Mouse (Mus musculus) layer of hippocampus, postnatal 14 days (tissue): ENCODE data around the gene Myh4. TPM values are rescaled to one million over a fixed set of nuclear protein-coding genes. Genes with fewer than 3 reads are reported as not detected.

ENCODE experiments used
- DNase-seq, 2 experiments: peaks; one replicate each; pipeline ENCODE4 v3.0.0; 2021 to 2022; ENCODE audit warnings: low spot score in 2 of 2, mixed read lengths in 1 of 2
- long read RNA-seq, 2 experiments: library from polyadenylated mRNA; stranded (forward); transcript quantifications; one replicate each; pipeline ENCODE4 v2.0.0; 2021
- total RNA-seq, 2 experiments: library from RNA; stranded (reverse); gene quantifications; 2 replicates each; pipeline ENCODE4 v1.2.3; 2021

Myh4 gene
- total RNA-seq = under 1 TPM; 0.16 to 0.29 TPM
- long read RNA-seq, experiment 1, partial matches to known transcripts = 0 of 1 reads
- long read RNA-seq, experiment 1, other reads (novel, unspliced or antisense) = 1 of 1 reads
- long read RNA-seq, experiment 2 = 0 reads

DNA sequence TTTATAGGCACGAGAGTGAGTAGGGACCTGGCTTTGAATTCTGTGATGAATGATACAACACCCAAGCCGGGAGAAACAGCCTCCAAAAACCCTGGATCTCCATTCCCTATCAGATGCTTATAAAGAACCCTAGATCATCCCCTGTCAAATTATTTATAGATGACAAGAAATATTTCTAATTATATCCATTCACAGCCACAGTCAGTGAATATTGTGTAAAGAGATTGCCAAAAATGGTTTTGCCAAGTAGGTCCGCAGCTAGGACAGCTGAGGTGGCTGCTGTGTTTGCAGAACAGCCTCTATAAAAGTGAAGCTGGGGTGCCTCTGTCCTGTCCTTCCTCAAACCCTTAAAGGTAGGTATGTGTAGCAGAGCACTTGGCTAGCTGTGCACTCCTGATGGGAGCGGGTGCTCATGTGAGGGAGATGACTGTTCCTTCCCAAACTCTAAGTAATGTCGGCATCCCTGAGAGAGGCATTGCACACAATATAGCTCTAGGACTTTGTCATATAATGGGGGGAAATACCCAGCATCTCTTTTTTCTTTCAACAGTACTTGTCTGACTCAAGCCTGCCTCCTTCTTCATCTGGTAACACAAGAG, at the start of gene Myh4:
Gene Myh4, plus strand, starts transcription at position 549 of the 599 bp plus-strand sequence.
- DNase-seq = peak in 1 of 2 experiments; percentile 7

DNA sequence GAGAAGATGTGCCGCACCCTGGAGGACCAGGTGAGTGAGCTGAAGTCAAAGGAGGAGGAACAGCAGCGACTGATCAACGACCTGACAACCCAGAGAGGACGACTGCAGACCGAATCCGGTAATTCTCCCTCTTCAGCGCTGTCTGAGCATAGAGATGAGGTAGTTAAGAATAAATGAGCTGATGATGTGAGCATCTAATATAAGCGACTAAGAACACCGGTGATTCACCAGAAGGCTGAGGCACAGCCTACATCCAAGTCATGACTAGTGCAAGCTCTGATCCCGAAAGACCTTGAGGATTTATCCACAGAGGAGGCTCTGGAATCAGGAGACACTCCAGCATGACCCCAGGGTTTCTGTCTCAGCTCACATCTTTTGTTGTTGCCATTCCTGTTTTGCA, 47.5 kb upstream of the Myh4 start:
- DNase-seq = no peak

DNA sequence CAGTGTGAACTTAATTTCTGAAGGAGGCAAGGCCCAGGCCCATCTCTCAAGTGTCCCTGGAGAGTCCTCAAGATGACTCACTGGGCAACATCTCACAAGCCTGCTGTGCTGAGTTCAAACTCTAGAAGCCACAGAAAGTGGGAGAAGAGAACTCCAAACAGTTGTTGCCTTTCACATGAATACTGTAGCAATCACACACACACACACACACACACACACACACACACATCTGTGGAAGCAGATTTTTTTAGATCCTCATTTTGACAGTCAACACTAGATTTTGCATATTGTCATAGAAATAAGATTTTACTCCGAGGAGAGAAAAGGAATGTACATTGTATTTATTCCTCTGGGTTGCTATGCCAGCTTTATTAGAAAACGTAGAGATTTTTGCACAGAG, 47.0 kb upstream of the Myh4 start:
- no peak for DNase-seq

DNA sequence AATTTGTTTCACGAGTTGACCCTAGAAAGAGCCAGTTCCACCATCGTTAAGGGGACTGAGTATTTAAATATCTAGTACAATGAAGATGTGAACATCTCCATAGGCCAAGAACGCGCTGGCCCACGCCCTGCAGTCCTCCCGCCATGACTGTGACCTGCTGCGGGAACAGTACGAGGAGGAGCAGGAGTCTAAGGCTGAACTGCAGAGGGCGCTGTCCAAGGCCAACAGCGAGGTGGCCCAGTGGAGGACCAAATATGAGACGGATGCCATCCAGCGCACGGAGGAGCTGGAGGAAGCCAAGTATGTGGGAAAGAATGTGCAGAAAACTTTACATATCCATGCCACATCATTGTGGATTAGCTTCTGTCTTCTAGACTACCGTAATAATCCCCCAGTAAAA, 46.3 kb upstream of the Myh4 start:
- DNase-seq = no peak

DNA sequence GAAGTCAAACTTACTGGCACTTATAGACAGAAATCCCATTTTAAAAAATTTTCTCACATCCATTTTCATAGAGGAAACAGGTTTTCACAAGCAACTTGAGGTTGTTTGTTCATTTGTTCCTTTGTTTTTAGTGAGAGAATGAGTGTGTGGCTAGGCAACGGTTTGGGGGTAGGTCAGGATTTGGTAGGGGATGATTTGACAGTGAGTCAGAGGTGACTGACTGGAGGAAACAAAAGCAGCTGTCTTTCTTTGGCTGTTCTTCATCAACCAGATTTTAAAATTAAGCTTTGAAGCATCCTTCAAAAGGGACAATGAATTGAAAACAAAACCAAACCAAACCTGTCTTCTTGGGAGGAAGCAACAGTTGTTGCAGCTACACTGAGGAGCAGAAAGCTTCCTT, 38.5 kb upstream of the Myh4 start:
- no peak for DNase-seq

DNA sequence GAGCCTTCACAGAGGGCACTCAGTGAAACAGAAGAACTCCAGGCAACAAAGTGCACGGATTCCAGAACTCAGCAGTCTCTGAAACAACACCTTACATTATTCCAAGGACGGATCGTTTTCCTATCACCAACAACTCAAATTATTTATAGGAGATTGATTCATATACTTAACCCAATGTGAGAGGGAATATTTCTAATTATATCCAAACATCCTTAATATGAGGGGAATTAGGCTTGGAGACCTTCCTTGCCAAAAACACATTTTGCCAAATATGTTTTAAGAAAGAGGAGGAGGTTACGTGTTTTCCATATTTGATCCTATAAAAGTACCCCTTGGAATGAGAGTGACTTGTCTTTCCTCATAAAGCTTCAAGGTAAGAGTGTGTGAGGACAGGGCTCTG, 38.1 kb upstream of the Myh4 start, which contains the start of gene Myh1:
Gene Myh1, plus strand, starts transcription at position 301 of the 400 bp plus-strand sequence.
- no peak for DNase-seq

DNA sequence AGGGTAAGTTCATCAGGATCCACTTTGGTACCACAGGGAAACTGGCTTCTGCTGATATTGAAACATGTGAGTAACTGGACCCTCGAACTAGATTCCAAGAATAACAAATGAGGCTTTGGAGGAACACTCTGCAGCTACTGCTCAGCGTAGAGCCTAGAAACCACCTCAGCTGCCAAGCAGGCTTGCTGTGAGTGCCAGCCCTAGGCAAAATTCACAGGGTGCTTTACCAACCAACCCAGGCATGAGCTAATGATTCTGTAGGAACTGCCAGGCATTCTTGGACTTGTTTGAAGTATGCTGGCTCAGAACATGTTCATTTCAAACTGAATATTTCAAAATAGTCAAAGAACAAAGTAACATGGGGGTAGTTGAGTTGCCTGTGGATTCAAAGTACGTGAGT, 33.1 kb upstream of the Myh4 start:
- peak in 1 of 2 experiments; percentile 53 for DNase-seq

DNA sequence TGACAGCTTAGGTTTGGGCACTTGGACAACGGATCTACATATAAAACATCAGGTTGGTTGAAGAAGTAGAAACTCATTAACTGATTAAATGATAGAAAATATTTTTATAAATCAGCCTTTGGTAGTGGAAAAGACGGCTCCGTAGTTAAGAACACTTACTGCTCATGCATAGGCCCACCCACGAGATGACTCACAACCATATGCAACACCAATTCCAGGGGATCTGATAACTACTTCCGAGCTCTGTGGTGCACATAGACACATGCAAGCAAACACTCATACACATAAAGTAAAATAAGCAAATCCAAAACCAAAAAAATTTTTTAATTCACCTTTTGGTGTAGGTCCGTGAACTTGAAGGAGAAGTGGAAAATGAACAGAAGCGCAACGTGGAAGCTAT, 16.0 kb upstream of the Myh4 start:
- no peak for DNase-seq

DNA sequence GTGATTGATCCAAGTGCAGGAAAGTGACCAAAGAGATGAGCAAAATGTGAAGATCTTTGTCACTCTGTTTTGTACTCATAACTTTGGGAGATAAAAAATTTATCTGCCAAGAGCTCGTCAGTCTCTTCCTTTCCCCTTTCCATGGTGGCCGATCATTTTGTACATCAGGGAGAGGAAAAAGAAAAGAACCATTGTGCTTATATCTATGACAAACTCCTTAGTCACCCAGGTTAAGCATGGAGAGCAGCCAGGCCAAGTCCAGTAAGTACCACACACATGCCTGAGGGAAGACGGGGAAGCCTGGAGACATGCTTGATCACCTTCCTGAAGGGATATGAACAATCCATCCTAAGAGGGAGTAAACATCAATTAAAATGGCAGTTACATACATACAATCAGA, 13.4 kb upstream of the Myh4 start:
- no peak for DNase-seq

DNA sequence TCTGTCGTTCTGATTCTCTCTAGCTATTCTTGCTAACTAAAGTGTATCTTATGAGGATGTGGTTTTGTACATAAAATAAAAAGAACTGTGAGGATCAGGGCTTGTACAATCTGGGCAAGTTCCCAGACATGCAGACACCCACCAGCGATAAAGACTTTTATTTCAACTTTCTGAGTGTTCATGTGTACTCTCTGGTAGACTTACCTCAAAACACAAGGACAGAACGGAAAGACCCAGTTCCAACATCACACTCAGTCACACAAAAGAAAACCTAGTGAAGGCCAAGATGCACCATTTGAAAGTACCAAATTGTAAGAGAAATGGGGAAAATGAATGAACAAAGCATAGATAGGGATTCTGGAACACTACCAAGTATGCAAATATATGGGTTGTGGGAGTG, 9.1 kb upstream of the Myh4 start:
- DNase-seq = no peak

DNA sequence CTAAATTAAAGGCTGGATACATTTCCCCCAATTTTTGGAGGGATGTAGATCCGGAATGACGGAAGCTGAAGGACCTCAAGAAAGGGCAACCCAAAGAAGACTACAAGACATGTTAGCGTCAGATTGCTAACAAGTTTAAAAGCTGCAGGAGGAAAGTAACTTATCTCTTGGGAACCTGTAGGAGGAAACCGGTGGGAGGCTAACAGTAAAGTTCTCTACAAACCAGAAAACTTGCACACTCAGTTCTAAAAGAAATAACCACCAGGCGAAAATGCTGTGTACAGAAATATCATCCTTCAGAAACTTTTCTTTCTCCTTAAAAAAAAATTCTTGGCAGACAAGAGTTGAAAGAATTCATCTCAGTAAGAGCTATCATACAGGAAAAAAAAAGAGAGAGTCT, 8.7 kb upstream of the Myh4 start:
- no peak for DNase-seq

DNA sequence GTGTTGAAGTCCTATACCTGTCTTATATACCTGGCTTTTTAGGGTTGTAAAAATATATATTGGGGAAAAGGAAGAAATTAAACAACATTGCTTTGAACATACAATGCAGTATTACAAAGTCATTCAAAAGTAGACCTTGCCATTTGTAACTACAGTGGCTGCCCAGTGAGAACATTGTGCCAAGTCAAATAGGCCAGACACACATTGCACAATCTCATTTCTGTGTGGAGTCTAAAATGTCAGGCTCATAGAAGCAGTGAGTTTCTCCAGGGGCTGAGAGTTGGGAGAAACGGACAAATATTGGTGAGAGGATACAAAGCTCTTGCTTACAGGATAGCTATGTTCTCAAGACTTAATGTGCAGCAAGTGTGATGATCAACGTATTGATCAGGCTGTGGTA, 7.9 kb upstream of the Myh4 start:
- no peak for DNase-seq

DNA sequence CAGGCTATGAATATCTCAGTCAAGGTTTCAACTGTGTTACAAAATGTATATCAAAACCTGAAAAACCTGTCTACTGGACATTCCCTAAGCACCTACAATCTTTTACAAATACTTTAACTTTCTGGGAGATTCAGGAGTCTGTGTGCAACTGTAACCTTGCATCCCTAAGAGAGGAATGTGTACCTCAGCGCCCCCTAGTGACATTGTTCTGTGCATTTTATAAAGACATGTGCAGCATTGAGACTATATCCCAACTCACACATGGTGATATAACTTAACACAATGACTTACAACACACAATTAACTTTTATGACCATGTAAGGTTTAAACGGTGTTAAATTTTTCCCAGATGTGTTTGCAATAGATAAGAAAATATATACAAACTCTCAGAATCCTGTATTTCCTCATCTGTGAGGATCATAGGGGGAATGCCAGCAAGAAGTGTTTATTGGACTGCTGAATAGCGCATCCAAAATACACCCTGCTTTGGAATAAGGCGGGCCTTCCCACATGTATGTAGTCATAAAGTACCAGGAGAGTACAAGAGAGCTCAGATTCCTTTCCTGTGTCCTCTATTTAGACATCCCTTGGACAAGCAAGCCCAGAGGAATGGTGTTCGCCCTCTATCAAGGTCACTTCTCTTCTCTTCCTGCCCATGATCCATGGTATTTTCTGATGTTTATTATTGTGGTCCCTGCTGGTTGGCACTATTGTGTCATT, 2.0 kb upstream of the Myh4 start:
- peak; percentile 20 to 68 for DNase-seq

DNA sequence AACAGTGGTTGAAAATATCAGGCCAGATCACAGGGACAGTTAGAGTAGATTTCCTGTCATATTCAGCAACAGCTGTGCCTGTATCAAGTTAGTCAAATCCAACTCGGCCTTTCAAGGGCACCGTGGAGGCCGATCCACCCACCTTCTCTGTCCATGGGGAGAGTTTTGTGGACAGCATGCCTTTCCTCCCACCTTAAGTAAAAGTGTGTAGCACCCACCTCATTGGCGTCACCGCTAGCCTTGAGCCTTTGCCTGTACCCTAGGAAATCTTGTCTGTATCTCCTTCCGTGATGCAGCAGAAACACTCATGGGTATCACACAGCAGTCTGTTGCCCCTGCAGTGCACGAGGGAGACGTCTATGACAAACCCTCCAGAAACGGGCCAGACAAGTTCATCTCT, 1.0 kb upstream of the Myh4 start:
- no peak for DNase-seq

DNA sequence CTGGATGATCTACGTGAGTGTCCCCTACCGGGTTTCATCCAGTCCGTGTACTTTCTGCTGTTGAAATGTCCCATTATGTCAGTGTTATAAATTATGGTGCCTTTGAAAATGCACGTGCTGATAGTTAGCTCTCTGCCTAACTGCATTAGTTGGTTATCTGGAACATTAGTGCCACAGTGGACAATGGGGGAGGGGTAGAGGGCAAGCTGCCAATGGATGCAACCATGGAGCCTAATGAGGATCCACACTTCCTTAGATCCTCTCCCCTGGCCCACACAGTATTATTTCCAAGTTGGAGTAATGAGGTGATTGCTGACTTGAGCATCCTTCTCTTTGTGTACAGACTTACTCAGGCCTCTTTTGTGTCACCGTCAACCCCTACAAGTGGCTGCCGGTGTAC, 3.2 kb downstream of the Myh4 start:
- DNase-seq = no peak

DNA sequence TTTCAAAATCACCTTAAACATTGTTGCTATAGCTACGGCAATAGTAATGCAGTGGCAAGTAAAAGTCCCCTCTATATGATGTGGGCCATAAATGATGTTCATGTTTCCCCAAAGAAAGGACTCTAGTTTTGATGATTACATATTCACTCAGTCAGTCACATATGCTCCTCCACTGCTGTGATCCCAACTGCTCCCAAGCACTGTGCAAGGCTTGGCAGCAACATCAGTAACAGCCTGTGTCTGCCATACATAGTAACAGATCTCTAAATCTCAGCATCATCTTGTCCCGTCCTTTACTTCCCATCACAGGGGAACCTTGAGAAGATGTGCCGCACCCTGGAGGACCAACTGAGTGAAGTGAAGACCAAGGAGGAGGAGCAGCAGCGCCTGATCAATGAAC, 15.9 kb downstream of the Myh4 start:
- DNase-seq = peak; percentile 23 to 63

DNA sequence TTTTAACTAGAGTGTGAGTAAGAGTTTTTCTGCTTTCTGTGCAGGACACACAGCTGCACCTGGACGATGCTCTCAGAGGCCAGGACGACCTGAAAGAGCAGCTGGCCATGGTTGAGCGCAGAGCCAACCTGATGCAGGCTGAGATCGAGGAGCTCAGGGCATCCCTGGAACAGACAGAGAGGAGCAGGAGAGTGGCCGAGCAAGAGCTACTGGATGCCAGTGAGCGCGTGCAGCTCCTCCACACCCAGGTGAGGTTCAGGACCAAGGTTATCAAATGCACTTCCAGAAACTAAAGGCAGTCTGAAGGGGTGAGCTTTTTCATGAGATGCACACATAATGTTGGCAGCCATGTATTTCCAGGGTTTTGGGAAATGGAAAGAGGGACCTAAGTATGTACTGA, 19.2 kb downstream of the Myh4 start:
- no peak for DNase-seq

DNA sequence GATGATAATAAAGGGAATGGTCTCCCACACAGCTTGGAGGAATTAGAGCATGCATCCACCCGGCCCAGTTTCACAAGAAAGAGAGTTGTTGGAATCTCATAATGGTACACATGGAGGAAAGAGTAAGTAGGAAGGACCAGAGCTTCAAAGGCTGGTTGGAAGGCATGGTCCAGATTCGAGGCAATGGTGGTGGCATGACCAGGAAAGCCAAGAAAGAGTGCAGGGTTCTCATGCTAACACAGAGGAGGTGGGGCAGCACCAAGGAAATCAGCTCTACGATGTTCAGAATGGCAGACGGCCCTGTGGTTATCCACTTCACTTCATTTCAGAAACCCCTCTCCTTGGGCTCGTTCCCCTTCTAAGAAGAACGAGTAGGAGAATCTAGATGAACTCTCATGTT, 23.1 kb downstream of the Myh4 start:
- DNase-seq = no peak

DNA sequence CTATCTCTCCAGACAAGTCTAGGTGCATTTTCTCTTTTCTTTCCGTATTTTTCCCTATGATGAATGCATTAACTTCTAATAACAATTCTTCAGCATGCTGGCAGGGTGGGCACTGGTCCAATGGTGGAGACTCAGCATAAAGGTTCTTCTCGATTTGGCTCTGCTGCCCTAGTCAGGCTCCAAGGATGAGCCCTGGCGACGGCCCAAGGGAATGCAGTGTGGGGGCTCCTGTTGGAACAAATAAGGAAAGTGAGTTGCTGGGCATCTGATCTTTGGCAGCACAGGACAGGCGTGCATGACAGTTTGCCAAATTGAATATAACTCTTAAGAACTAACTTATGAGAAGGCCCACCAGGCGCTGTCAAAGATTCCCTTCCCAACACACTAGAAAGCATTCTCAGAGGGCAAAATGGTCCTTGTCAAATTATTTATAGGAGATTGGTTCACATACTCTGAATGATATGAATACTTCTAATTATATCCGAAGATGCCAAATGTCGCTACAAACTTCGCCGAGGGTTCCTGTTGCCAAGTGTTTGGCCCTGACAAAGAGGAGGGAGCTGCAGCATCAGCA, 38.9 kb downstream of the Myh4 start, which contains the start of gene Myh8:
Gene Myh8, plus strand, starts transcription at position 524 of the 574 bp plus-strand sequence.
- no peak for DNase-seq

DNA sequence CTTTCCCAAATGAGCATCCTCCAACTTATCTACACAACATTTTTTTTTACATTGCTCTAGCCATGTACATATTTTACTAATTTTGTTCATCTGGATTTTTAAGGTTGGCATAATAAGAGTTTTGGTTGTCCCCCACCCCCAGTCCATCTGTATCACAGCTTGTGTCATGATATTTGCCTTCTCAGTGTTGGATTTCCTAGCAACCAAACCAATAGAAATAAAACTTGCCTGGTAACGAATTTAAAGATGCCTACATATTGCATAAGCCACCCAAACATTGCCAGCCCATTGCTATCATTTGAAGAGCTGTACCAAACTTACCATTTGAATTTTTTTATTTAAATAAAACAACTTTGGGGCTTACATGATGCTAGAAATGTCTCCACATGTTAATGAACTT, 55.6 kb downstream of the Myh4 start:
- peak in 1 of 2 experiments; percentile 44 for DNase-seq
